Mouse (Mus musculus) MN1 (cell line): ENCODE measurements at regions not wholly inside any gene's neighbourhood (a gene's known extent, or its start where the extent isn't known, plus 50 kb on each side); places are given as distances from the start of the nearest gene placed in this dataset.

Source experiments
- DNase-seq: peaks from one replicate; pipeline ENCODE4 v3.0.0-alpha.2; 2016; ENCODE audit warnings: low spot score

DNA sequence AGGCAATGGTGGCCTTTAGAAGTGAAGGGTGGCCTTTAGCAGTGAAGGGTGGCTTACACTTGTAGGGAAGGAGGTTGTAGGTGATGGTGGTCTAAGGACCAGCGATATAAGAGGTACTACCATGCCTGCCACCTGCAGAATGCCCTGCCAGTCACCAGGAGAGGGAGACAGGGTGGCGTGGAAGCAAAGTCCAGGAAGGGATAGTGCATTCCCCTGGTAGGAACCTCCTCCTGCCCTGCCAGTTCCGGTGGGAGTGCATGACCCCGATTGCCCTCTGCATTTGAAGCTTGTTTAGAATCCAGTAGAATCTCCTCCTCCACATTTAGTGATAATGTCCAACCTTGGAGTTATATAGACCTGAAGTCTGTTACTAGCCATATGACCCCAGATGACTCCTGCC lies 127.7 kb upstream of the Id2 start:
- DNase-seq = no peak

DNA sequence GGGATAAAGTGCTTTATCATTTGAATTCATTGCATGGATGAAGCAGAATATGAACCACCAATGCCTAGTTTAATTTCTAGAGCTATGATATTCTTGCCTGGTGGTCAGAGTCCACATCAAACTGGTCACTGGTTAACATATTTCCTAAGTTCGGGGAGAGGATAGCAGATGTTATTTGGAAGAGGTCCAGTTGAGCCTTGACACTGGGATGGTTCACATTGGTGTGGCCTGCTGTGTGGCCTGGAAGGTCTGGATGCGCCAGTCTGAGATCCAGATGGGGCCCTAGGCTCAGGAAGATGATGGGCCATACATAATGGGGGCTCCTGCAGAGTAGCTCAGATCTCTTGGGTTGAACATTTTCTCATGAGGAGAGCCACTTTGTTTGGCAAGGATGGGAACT lies 127.3 kb upstream of the Id2 start:
- DNase-seq = no peak

DNA sequence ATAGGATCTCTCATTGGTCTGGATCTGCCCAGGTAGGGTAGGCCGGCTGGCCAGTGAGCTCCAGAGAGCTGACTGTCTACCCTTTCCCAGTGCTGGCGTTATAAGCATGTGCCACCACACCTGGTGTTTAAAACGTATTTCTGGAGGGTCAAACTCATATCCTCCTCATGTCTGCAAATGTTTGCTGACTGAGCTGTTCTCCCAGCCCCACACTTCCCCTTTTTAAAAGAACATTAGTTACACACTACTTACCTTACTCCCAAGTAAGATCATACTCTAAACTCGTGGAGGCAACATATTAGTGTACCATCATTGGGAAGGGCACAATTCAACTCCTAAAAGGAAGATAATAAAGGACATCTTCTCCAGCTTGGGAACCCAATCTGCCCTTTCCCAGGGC lies 126.6 kb upstream of the Id2 start:
- no peak for DNase-seq

DNA sequence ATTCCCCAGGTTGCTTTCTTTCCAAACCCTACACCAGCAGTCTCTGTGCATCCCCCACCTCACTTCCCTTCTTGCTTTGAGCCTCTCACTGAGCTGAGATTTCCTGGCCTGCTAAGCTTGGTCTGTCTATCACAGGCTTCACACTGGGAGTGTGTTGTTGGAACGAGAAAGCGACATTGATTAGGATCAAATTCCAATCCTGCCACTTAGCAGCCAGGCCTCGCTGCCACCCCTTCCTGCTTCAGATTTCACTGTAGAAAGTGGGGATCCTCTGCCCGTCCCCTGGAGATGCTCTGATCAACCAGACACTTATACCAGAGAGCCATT lies 123.8 kb upstream of the Id2 start:
- DNase-seq = no peak

DNA sequence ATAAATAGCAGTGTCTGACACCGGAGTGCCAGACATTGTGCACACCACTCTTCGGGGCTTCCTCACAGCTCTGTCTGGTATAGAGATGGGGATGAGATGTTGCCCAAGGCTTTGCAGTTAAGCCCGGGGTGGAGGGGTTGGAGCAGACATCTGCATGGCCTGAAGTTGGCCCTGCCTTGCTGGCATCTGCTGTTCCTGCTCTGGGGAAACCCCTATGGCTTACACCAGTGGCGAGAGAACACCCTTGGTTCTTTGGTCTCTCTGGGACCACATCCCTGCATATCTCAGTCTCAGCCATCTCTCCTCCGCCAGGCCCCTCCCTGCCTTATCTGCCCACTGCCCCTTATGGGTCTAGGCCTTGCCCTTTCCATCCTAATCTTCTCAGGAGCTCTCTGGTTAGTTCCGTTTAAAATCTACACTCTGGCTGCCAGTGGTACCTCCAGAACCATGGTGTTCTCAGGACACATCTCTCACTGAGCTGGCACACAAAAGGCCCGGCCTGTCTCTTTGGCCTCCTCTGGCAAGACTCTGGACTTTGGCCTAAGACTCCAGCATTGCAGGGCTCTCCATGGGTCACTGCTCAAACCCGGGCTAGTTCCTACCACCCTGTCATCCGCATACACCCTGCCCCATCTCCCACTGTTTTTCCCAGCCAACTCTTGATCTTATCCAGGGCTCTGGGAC lies 123.3 kb upstream of the Id2 start:
- no peak for DNase-seq

DNA sequence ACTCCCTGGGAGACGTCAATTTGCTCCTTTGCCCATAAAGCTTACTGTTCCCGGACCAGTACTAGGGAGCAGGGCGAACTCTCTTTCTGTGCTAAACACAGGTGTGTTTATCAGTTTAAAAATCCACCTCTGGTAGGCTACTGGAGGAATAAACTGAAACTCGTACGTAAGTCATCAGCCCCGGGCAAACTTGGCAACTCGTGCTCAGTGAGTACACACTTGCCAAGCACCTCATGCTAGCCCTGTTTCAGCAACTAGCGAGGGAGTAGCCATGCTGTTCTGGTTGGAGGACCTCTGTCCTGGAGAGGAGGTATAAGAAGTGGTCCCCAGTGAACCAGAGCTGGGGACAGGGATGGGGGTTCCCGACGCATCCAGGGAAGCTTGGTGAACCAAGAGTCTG lies 122.6 kb upstream of the Id2 start:
- no peak for DNase-seq

DNA sequence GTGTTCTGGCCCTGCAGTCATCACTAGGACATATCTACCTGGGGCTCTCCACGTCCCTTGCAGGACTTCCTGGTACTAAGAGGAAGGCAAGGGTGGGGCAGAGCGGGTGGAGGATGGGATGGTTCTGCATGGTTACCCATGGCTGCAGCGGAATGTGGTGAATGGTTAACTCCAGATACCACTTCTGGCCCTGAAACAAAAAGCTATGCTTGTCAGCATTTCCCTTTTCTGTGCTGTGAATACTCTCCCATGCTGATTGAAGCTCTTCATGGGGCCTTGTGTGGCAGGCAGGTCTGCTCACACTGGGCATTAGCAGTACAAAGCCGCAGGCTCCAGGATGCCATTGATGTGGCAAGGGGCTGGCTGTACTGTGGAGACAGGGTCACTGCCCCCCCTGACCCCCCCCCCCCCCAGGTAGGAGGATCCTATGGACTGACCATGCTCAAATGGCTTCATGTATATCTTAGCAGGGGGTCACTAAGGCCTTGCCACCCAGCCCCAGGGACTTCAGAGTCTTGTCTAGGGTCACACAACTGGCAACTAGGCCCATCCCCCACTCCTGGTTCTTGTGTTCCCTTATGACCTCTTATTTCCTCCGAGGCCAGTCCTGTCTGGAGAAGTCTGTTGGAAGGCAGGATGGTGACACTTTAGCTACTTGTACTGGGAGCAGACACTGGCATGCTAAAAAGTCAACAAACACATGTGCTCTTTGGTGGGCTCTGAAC lies 120.0 kb upstream of the Id2 start:
- DNase-seq = no peak

DNA sequence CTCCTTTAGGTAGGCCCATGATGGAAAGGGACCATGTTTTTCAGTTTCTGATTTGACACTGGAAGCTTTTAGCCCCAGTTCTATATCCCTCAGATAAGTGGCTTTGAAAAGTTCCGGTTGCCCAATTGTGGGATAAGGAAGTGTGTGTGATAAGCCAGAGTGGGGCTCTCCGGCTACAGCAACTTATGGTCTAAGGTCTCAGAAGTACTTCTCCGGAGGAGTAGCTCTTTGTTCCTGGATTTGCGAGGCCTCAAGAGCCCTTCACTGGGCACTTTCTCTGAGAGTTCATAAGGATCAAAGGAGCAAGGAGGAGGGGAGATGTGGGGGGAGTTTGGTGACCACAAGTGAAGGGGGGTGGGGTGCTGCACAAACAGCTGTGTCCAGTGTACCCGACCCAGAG lies 118.3 kb upstream of the Id2 start:
- DNase-seq = no peak

DNA sequence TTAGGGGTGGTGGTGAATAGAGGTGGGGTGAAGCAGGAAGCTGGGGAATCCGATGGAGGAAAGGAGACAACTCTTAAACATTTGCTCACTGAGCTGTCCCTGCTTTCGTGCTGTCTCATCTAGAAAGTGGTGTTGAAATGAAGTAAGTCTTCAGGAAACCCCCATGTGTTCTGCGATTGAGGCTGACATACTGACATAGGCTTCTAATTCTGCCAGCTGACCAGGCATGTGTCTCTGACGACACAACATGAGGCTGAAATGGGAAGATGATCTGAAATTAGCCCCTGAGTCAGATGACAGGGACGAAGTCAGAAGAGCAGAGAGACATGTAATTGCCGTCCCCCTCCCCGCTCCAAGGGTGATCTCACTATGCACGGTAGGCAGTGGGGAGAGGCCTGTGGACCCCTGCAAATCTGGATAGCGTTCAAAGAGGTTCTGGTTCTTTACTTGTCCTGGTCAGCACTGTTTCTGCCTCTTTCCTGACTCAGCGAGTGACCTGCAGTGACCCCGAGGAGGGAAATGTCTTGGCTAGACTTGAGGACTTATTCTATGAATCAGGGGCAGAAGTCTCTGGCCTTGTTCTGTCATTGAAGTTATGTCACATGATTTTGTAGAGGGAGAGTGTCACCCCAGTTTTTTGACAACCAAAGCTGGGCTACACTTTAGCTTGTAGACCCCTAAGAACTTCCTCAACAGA lies 117.0 kb upstream of the Id2 start:
- DNase-seq = no peak

DNA sequence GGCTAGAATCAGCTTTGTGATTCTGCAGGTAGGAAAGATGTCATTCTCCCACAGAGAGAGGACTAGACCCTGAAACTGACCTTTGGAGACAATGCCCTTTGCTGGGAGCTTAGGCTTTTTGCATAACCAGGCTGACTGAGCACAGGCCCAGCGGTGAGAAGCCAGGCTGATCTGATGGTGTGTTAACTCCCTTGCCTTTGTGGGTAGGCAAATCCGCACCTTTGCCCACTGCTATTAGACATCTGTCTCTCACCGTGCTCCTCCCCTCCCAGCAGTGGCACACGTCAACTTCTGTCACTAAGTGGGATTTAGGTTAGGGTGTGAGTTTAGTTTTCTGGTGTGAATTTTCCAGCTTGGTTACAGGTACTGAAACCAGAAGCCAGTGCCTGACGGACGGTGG lies 114.4 kb upstream of the Id2 start:
- no peak for DNase-seq

DNA sequence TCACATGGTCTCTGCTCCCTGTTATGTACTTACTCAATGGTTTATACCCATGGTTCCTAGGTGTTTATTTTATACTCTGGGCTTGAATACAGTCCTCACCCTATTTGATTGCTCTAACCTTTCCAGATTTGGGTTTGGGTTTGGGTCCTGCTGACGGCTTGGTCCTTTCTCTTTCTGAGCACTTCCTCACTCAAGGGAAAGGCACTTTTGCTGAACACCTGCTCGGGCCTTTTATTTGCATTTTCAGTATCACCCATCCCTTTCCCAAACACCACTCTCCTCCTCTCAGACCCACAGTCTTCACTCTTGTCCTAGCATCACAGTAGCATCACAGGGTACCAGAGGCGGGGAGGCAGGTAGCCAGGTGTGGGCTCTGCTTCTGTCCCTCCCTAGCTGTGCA lies 113.7 kb upstream of the Id2 start:
- no peak for DNase-seq

DNA sequence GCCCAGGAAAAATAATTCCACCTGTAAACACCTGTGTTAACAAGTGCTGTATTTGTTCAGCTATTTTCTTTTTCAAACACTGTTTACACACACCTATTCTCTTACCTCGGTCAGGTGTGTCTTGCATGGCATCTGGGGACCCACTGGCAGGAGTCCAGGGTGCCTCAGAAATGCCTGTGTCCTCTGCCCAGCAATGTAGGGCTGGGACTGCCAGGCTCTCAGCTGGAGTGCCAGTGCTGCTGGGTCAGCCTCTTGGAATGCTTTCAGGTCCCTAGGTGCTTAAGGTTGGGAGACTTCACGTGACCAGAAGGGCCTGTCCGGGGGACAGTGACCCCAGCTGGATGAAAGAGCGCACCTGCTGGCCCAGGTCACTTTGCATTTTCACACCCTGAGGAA lies 112.4 kb upstream of the Id2 start:
- no peak for DNase-seq

DNA sequence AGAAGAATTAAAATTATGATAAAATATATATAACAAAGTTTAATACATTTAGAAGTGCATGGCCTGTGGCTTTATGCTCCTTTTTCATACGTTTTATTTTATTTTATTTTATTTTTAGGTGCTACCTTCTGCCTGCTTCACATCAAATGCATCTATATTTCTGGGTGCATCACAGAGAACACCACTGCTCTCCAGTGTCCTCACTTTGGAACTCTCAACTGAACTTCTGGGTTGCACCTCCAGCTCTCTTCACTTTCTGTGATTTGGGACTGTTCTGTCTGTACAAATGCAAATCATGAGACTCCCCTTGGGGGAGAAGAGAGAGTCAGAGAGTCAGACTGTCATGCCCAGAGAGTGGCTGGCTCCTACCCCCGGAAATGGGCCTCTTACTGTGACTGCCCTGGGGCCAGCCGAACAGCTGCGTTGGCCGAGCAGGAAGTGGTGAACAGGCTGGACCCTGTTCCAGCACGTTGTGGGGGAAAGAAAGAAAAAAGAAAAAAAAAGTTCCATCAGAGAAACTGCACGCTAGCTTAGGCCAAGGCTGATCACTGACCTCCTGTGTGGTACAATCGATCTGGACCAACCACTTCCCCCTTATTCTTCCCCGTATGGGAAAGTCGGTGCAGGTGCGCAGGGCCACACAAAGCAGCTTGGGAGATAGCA lies 111.9 kb upstream of the Id2 start:
- no peak for DNase-seq

DNA sequence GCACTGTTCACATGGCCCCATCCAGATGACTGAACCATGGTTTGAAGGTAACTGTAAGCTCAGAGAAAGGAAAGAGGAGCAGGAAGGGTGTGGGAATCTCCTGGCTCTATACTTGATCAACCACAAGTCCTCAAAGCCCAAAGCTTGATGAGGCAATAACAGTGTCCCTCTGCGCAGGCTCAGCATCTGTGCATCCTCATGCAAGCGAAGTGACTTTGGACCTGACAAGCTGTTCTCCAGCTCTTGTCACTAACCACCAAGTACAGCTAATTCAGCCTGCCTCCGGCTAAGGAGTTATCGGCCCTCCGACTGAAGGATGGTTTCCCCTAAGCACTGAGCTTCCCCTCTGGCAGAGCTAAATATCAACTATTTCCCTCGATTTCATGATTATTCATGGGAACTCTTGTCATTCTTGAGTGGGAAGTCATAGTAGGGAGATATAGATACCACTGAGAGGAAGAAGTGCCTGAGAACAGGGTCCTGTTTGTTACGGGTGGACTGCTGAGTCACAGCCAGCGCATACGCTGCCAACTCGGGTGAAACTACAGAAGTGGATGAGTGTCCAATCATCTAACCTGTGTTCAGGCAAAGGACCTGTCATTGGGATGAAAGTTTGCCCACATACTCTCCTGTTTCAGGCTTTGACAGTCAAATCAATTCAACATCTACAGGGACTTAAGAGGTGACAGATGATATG lies 106.6 kb upstream of the Id2 start:
- no peak for DNase-seq

DNA sequence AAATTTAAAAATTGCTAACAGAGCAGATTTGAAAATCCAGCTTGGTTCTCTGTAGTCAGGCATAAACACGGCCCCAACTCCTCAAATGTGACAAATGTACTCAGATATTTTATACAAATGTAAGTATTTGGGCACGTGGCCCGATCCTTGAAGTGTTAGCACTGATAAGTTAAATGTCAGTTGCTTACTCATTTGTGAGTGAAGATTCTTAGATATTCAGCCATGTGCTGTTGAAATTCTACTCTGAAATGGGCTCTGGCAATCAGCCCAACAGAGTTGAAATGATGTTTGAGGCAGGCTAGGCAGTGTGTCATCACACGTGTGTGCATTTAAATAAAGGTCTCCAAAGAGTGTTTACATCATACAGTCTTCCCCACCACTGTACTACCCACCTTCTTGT lies 103.2 kb upstream of the Id2 start:
- no peak for DNase-seq

DNA sequence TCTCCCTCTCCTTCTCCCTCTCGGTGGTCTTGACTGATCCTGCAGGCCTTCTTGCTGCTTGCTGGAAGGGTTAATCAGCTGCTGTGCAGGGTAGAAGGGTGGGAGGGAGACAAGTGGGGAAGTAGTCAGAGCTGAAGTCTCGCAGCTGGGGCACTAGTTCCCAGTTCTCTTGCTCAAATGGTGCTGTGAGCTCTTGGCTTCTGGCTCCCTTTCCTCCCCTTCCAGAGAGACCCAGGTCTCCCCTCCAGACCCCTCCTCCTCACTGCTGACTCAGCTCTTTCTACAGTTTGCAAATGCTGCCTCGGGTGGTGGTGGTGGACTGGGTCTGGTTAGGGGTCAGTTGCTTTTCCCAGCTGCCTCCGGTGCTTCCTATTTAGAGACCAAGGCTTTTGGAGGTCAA lies 100.8 kb upstream of the Id2 start:
- DNase-seq = no peak

DNA sequence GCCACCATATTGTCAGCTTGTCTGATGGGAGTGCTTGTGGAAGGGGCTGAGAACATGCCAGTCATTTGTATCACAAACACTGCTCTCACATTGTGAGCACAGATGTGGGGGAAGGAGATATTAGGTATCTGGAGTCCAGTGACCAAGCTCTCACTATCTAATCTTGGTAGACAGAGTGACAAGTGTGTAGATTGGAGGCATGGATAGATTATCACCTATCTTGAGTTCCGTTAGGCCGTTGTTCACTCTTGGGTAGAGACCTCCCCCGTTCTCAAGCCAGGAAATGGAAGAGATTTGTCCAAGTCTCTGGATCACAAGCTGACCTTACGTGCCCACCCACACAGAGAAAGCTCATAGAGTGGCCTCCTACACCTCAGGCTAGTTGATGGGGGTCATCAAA lies 99.1 kb upstream of the Id2 start:
- DNase-seq = no peak

DNA sequence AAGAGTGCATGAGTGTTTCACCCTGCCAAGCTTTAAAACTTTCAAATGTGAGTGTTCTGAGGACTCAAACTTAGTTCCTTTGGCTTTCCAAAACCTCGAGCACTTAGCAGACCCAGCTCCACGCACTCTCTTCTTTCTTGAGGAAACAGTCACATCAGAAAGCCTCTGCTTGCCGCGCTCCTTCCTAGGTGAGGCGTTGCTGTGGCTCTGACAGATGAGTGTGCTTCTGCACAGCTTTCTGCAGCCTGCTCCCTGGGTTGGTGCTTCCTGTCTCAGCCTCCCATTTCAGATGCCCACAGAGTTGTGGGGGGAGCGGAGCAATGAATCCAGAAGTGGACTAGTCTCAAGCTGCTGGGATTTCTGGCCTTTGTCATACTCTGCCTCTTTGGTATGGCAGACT lies 95.3 kb upstream of the Id2 start:
- no peak for DNase-seq

DNA sequence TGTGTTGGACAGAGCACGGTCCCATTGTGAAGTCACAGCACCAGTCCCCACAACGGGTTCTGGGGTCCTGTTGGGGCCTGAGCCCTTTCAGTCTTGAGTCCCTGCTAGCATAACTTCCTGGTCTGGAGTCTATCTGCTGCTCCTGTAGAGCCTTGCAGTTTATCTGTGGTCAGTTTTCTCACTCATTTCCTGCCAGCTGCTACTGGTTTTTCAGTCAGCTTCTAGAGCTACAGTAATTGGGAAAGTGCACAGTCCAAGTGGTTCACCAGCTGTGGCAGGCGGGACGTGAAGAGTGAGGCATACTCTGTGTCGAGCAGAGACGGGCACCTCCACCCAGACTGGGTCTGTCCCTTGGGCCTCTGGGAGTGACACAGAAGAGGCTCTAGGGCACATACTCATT lies 93.4 kb upstream of the Id2 start:
- DNase-seq = no peak

DNA sequence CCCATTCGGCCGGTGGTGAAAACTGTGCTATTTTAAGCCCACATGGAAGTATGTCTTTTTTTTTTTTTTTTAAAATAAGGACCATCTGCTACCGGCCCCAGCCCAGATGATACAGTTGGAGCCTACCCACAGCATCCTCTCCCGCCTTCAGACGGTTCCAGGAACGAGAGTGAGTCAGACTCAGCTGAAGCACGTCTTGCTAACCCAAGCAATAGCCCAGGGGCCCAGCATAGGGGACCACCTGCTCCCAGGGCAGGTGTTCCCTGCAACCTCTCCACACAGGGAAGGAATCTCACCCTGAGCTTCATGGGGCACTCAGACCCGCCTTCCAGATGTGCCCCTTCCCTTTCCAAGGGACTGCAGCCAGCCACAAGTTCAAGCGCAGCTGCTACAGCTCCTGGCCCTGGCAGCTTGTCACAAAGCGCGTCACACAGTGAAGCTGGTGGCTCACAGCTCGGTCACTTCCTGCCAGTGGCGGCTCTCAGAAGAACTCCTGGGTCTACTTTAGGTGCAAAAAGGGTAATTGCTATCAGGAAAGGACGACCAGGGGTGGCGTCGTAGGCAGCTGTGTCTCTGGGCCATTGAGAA lies 92.3 kb upstream of the Id2 start:
- no peak for DNase-seq

DNA sequence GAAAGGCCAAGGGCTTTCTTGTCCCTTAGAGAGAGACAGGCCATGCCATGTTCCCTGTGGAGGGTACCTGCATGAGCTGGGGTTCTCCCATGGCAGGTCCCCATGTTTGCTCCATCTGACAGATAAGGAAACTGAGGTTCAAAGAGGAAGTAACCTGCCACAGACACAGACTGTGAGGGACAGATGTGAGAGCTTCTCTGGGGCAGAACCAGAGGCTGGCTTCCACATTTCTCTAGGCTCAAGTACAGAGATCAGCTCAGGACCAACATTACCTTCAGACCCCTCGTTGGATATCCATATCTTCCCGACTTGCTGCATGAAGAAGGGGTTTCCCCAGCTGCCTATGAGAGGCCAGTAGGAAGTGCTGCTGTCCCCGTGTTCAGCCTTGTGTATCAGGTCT lies 91.6 kb upstream of the Id2 start:
- DNase-seq = no peak

DNA sequence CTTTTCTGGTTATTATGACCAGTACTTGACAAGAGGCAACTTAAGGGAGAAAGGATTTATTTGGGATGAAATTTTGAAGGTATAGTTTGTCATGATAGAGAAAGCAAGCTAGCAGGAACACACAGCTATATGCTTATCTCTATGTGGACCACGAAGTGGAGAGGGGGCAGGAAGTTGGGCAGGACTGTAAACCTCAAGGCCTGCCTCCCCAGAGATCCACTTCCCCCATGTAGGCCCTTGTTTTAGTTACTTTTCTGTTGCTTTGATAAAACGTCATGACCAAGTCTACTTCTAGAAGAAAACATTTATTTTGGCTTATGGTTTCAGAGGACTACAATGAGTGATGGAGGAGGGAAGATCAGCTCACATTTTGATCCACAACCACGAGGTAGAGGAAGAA lies 90.3 kb upstream of the Id2 start:
- DNase-seq = no peak
